Mouse (Mus musculus): Measurements from ENCODE around the gene Rmnd5b. TPM values are rescaled to one million over a fixed set of nuclear protein-coding genes. Genes with fewer than 3 reads are reported as not detected.
A peak's percentile ranks its signal among the peaks of the same experiment; 100 is the strongest.

Gene Rmnd5b
- total and polyA plus RNA-seq, 3 experiments, result 15.7 to 28.0 (median 27.6) TPM

DNA sequence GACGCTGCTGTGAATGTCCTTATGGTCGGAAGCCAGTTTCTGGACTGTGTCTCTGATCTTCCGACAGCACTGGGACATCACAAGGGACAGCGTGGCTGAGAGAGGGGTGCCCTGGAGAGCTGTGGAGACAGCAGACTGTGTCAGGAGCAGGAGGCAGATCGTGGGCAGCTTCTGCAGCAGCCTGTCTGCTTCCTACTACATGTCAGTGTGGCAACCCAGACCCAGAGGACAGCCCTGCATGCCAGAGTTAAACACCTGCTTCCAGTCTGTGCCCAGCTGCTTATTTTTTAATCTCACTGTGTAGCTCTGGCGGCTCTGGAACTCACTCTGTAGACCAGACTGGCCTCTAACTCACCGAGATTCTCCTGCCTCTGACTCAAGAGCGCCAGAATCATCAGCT, 7.8 kb downstream of the Rmnd5b start:
- no peaks in the 10 kb centered on the region for H3K27me3 ChIP-seq (ENCODE audit: insufficient read depth, low read length)
- peaks cover 70% of the 10 kb centered on the region for H3K4me1 ChIP-seq (ENCODE audit: insufficient read depth, low read depth, low read length)
- TF ChIP-seq TAL1 (conservative IDR thresholded peaks at IDR 0.05; ENCODE audit: low read depth, low read length), result no peak
- no peak for TF ChIP-seq POLR2AphosphoS5 (IDR thresholded peaks at IDR 0.05; ENCODE audit: insufficient replicate concordance, low read depth, low read length)
- TF ChIP-seq GATA2 (IDR thresholded peaks at IDR 0.05; ENCODE audit: borderline replicate concordance, low read depth, low read length), result no peak
- TF ChIP-seq CTCF (IDR thresholded peaks at IDR 0.05; ENCODE audit: low read depth, low read length), result no peak
- TF ChIP-seq GATA1 (IDR thresholded peaks at IDR 0.05; ENCODE audit: borderline replicate concordance, low read length), result no peak
- ATAC-seq (ENCODE audit: extremely low read depth, insufficient number of reproducible peaks, low FRiP score, poor library complexity, severe bottlenecking) (no peak), DNase-seq (ENCODE audit: low spot score) (no peak)
- H3K4me3 ChIP-seq (ENCODE audit: low read depth, low read length), result no peak overlapping the region
- H3K36me3 ChIP-seq (replicated peaks), result peaks cover 96% of the 10 kb centered on the region
- H3K9me3 ChIP-seq (replicated peaks), result no peaks in the 10 kb centered on the region

DNA sequence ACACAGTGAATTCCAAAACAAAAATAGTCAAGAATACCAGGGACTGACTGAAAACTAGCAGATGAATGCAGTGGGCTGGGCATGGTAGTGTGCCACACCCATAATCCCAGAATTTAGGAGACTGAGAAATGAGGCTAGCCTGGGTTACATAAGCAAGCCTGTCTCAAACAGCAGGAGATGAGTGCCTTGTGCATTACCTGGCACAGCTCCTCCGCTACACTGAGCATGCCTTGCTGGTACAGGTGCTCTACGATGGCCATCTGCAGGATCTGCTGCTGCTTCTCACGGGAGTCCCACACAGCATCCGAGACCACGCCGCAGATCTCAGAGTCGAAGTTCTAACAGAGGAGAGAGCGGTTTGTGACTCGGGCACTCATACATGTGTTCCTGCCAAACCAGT, 8.3 kb downstream of the Rmnd5b start:
- H3K4me3 ChIP-seq (ENCODE audit: low read depth, low read length), result no peak overlapping the region
- ATAC-seq (ENCODE audit: extremely low read depth, insufficient number of reproducible peaks, low FRiP score, poor library complexity, severe bottlenecking), result no peak
- H3K27me3 ChIP-seq (ENCODE audit: insufficient read depth, low read length), result no peaks in the 10 kb centered on the region
- TF ChIP-seq GATA2 (IDR thresholded peaks at IDR 0.05; ENCODE audit: borderline replicate concordance, low read depth, low read length) (no peak), CTCF (IDR thresholded peaks at IDR 0.05; ENCODE audit: low read depth, low read length) (no peak), TAL1 (conservative IDR thresholded peaks at IDR 0.05; ENCODE audit: low read depth, low read length) (no peak)
- H3K36me3 ChIP-seq (replicated peaks), result peaks cover 98% of the 10 kb centered on the region
- H3K4me1 ChIP-seq (ENCODE audit: insufficient read depth, low read depth, low read length), result peaks cover 71% of the 10 kb centered on the region
- no peaks in the 10 kb centered on the region for H3K9me3 ChIP-seq (replicated peaks)
- DNase-seq (ENCODE audit: low spot score), result no peak

DNA sequence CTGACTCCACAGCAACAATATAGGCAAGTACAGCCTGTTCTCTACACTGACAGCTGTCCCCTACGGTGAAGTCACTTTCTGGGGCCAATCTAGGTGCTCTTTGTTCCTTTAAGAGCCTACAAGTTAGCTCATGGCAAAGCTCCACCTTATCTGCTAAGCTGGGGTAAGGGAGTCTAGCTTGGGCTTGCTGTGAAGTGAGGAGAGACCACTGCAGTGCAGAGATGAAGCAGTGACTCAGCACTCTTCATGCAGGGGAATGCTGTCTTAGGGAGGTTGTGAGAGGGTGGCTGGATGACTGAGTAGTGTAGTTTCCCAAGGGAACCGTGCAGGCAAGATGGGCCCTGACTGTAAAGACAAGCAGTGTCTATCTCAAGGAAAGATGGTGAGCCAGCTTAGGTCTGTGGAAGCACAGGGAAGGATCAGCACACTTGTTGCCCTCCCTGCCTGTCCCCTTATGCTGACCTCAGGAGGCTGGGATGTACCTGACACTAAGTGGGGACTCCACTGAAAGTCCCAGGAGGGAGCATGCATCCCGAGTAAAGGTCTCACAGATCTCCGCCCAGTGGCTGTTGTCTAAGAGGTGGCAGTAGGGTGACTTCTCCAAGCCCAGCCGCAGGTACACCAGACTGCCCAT, 10.4 kb downstream of the Rmnd5b start:
- H3K4me1 ChIP-seq (ENCODE audit: insufficient read depth, low read depth, low read length), result peaks cover 73% of the 10 kb centered on the region
- ATAC-seq (ENCODE audit: extremely low read depth, insufficient number of reproducible peaks, low FRiP score, poor library complexity, severe bottlenecking) (peak; percentile 66), DNase-seq (ENCODE audit: low spot score) (peak; percentile 68)

DNA sequence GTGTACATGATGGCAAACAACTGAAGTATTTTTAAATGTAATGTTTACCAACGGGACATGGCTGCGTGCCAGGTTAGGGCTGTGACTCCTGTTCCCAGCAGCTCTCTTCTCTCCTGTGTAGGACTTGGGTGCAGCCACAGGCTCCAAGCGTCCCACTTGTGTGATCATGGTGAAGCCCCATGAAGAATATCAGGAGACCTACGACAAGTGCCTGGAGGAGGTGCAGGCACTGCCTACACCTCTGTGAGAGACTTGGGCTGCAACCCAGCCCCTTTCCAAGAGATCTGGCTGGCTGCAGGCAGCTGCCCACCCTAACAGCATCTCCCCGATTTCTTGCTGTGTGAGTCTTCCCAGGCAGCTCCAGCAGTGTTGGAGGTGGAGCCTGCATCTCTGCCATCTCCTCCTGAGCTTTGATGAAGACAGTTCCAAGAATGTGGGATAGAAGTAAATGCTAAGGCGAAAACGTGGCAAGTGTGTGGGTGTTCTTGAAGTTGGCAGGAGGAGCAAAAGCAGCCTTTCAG, 12.7 kb downstream of the Rmnd5b start:
- Histone ChIP-seq H3K36me3 (replicated peaks) (peaks cover 73% of the 10 kb centered on the region), H3K4me1 (ENCODE audit: insufficient read depth, low read depth, low read length) (peaks cover 79% of the 10 kb centered on the region)

More for the DNA sequence above, 10.4 kb downstream of the Rmnd5b start:
- H3K36me3 ChIP-seq (replicated peaks), result peaks cover 94% of the 10 kb centered on the region
- no peaks in the 10 kb centered on the region for H3K9me3 ChIP-seq (replicated peaks)
- no peaks in the 10 kb centered on the region for H3K27me3 ChIP-seq (ENCODE audit: insufficient read depth, low read length)
- no peak overlapping the region for H3K4me3 ChIP-seq (ENCODE audit: low read depth, low read length)
- TF ChIP-seq GATA1 (IDR thresholded peaks at IDR 0.05; ENCODE audit: borderline replicate concordance, low read length), result no peak
- no peak for TF ChIP-seq CTCF (IDR thresholded peaks at IDR 0.05; ENCODE audit: low read depth, low read length)
- no peak for TF ChIP-seq TAL1 (conservative IDR thresholded peaks at IDR 0.05; ENCODE audit: low read depth, low read length)
- no peak for TF ChIP-seq GATA2 (IDR thresholded peaks at IDR 0.05; ENCODE audit: borderline replicate concordance, low read depth, low read length)
- peak; percentile 85; the same call in 1 of the 2 replicates for TF ChIP-seq POLR2AphosphoS5 (IDR thresholded peaks at IDR 0.05; ENCODE audit: insufficient replicate concordance, low read depth, low read length)

DNA sequence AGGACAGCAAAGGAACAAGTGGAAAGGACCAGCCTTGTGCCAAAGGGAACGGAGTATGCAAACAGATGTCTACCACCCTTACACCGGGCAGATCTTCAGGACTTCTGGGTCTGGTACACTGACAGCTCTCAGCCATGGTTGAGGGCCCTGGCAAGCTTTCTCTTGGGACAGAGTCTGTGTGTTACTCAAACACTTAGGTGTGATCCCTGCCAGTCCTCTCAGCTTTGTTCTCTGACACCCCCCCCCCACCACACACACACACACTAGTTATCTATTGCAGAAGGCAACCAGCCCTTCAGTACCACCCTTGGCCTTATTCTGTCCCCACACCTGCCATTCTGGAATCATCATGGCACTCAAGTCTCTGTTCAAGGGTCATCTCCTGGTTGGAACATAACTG, 13.9 kb downstream of the Rmnd5b start:
- DNase-seq (ENCODE audit: low spot score), result no peak
- Histone ChIP-seq H3K36me3 (replicated peaks) (peaks cover 60% of the 10 kb centered on the region), H3K9me3 (replicated peaks) (no peaks in the 10 kb centered on the region), H3K4me3 (ENCODE audit: low read depth, low read length) (peak overlapping the region; percentile 94; the same call in 1 of the 2 replicates), H3K4me1 (ENCODE audit: insufficient read depth, low read depth, low read length) (peaks cover 71% of the 10 kb centered on the region), H3K27me3 (ENCODE audit: insufficient read depth, low read length) (no peaks in the 10 kb centered on the region)
- no peak for ATAC-seq (ENCODE audit: extremely low read depth, insufficient number of reproducible peaks, low FRiP score, poor library complexity, severe bottlenecking)
- no peak for TF ChIP-seq GATA1 (IDR thresholded peaks at IDR 0.05; ENCODE audit: borderline replicate concordance, low read length)
- no peak for TF ChIP-seq TAL1 (conservative IDR thresholded peaks at IDR 0.05; ENCODE audit: low read depth, low read length)
- no peak for TF ChIP-seq POLR2AphosphoS5 (IDR thresholded peaks at IDR 0.05; ENCODE audit: insufficient replicate concordance, low read depth, low read length)
- TF ChIP-seq GATA2 (IDR thresholded peaks at IDR 0.05; ENCODE audit: borderline replicate concordance, low read depth, low read length), result no peak
- TF ChIP-seq CTCF (IDR thresholded peaks at IDR 0.05; ENCODE audit: low read depth, low read length), result no peak

More for the DNA sequence above, 12.7 kb downstream of the Rmnd5b start:
- H3K27me3 ChIP-seq (ENCODE audit: insufficient read depth, low read length), result no peaks in the 10 kb centered on the region
- H3K4me3 ChIP-seq (ENCODE audit: low read depth, low read length), result no peak overlapping the region
- TF ChIP-seq CTCF (IDR thresholded peaks at IDR 0.05; ENCODE audit: low read depth, low read length), result no peak
- no peaks in the 10 kb centered on the region for H3K9me3 ChIP-seq (replicated peaks)
- DNase-seq (ENCODE audit: low spot score) (no peak), ATAC-seq (ENCODE audit: extremely low read depth, insufficient number of reproducible peaks, low FRiP score, poor library complexity, severe bottlenecking) (no peak)

DNA sequence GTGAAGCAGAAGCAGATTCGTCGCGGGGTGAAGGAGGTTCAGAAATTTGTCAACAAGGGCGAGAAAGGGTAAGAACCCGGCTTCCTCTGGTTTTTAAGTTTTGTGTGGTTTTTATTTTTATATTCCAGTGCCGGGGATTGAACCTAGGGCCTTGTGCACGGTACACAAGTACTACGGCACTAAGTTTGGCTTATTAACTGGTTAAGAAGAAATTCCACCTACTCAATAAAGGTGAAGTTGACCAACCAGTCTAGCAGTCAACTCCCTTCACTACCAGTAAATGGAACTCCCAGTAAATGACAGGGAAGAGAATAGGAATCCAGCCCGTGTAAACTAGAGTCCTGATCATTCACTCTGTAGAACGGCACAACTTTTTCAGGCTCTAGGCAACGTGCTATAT, 15.6 kb downstream of the Rmnd5b start:
- no peaks in the 10 kb centered on the region for H3K9me3 ChIP-seq (replicated peaks)
- H3K27me3 ChIP-seq (ENCODE audit: insufficient read depth, low read length), result no peaks in the 10 kb centered on the region
- TF ChIP-seq CTCF (IDR thresholded peaks at IDR 0.05; ENCODE audit: low read depth, low read length) (no peak), TAL1 (conservative IDR thresholded peaks at IDR 0.05; ENCODE audit: low read depth, low read length) (no peak), POLR2AphosphoS5 (IDR thresholded peaks at IDR 0.05; ENCODE audit: insufficient replicate concordance, low read depth, low read length) (no peak), GATA1 (IDR thresholded peaks at IDR 0.05; ENCODE audit: borderline replicate concordance, low read length) (no peak)
- peak overlapping the region; percentile 94 for H3K4me3 ChIP-seq (ENCODE audit: low read depth, low read length)
- H3K4me1 ChIP-seq (ENCODE audit: insufficient read depth, low read depth, low read length), result peaks cover 66% of the 10 kb centered on the region
- peaks cover 44% of the 10 kb centered on the region for H3K36me3 ChIP-seq (replicated peaks)
- ATAC-seq (ENCODE audit: extremely low read depth, insufficient number of reproducible peaks, low FRiP score, poor library complexity, severe bottlenecking), result no peak
- DNase-seq (ENCODE audit: low spot score), result no peak

All from G1E (cell line).